Mouse (Mus musculus) gastrocnemius, adult 18-20 months (tissue): ENCODE results near the gene Vps18. TPM values are rescaled to one million over a fixed set of nuclear protein-coding genes. Genes with fewer than 3 reads are reported as not detected.

ENCODE experiments used
- DNase-seq: peaks from one replicate; pipeline ENCODE4 v3.0.0; 2021; ENCODE audit warnings: low spot score
- long read RNA-seq, 2 experiments: library from polyadenylated mRNA; stranded (forward); transcript quantifications; one replicate each; pipeline ENCODE4 v2.0.0; 2021
- total RNA-seq, 2 experiments: library from RNA; stranded (reverse); gene quantifications; 2 replicates each; pipeline ENCODE4 v1.2.3; 2021

The Vps18 gene
- total RNA-seq, result 10 to 100 TPM; 10.1 to 10.2 TPM
- long read RNA-seq, experiment 1, full-length matches to known transcripts, result 18 of 26 reads
- long read RNA-seq, experiment 1, partial matches to known transcripts, result 8 of 26 reads
- long read RNA-seq, experiment 1, other reads (novel, unspliced or antisense), result 0 of 26 reads
- long read RNA-seq, experiment 2, full-length matches to known transcripts, result 13 of 20 reads
- long read RNA-seq, experiment 2, partial matches to known transcripts, result 7 of 20 reads
- long read RNA-seq, experiment 2, other reads (novel, unspliced or antisense), result 0 of 20 reads

DNA sequence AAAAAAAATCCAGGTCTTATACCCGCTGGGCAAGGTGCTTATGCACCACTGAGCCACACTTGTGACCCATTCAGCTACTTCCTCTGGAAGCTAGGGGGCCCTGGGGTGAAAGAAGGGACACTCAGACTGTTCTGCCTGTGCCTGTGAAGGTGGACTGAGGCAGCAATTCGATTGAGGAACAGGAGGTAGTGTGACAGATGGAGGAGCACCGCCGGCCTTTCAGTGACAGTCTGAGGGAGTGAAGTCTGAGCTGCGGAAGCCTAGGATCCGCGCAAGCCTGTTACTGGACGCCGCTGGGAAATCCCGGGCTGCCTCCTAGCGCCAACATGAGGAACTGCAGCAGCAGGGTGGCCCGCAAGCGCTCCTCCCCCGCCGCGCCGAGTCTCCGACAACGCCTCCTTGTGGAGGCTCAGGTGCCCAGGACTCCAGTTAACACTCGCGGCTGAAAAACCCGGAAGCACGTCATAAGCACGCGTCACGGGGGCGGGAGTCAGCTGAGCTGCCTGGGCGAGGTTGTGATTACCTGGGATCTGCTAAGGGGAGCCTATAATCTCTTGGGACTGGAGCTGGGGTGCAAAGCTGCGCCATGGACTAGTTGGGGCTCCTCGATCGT lies at the start of gene Vps18:
TSS of gene Vps18 (plus strand) at position 471 of the 613 bp plus-strand sequence.
- DNase-seq, result peak; percentile 98

DNA sequence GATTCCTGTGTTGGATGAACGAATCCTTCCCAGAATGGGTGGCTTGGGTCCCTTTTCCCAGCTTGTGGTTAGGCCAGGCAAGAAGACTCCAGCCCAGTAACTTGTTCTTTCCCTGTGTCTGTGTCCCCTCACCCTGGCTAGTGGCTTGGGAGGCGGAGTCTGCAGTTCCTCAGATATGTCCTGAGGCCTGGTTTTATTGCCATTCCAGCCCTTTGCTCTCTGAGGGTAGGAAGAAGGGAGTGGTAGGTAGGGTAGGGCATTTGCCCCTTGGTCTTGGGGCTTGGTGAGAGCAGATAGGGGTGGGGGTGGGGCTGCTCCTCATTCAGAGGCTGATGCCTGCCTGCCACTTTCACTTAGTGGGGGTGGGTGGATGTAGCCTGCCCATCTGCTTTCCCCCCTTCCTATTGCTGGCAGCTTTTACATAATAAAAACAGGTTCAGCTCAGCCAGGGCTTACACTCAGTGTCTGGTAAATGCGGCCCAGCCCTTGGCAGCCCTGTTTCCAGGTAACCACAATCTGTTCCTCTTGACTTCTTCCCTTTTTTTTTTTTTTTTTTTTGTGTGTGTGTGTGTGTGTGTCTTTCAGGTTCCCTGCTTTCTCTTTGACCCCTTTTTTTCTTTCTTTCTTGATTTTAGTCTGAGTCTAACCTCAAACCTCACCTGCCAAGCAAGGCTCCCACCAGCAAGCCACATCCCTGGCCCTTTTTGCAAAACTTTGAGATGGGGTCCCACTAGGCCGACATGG lies 48.3 kb upstream of the Vps18 start:
- DNase-seq, result no peak

DNA sequence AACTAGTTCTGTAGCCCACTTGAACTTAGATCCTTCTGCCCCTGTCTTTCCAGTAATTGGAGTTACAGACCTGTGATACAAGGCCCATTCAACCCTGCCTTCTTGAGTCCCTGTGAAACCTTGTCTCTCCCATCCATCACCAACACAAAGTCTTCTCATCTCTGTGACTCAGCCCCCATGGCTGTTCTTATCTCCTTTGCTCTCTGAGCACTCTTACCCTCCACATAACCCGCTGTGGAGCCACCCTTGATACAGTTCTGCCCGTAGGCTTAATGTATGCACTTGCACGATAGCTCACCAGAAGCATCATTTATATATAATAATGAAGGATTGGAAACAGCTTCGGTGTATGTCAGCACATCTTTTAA lies 47.7 kb upstream of the Vps18 start:
- DNase-seq, result no peak

DNA sequence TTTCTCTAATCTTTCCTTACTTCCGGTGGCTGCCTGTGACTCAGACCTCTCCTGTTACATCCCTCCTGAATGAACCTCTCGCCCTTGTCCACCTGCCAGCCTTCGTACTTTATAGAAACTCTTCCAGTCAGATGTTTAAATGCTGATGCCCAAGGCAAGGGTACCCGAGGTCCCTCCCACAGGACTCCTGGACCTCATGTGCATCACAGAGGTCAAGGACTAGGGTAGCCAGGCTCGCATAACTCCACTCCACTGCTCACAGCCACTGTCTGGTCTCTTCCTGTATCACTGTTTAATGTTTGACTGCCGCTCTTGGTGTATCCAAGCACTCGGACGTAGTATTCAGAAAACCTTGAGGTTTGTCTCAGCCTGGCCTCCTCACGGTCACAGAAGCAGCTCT lies 46.0 kb upstream of the Vps18 start:
- DNase-seq, result no peak

DNA sequence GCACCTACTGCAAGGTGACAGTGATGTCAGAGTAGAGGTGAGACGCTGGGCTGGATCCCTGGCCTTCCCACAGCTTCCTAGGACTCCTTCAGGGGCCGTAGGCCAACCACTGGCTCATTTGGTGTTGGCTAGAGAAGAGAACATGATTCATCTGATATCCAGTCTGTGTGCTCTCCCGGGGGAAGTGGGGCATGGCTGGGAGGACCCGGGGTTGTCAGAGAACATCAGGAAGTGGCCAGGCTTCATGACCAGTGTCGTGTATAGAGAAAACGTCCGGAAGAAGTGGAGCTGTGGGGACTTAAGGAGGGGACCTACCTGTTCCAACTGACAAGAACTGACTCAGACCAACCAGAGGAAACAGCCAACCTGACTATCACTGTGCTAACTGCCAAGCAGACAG lies 43.3 kb upstream of the Vps18 start:
- no peak for DNase-seq

DNA sequence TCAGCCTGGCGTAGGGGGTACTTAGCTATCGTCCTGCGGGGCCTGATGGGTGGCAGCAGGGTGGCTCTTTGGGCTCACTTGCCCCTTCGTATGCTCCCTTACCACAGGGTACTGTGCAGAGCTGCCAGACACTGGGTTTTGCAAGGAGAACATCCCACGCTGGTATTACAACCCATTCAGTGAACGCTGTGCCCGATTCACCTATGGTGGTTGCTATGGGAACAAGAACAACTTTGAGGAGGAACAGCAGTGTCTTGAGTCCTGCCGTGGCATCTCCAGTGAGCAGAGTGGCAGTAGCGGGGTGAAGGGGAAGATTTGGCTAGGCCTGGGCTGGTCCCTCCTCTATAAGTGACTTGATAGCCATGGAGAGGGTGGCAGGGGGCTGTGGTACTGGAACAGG lies 40.6 kb upstream of the Vps18 start:
- DNase-seq, result no peak

DNA sequence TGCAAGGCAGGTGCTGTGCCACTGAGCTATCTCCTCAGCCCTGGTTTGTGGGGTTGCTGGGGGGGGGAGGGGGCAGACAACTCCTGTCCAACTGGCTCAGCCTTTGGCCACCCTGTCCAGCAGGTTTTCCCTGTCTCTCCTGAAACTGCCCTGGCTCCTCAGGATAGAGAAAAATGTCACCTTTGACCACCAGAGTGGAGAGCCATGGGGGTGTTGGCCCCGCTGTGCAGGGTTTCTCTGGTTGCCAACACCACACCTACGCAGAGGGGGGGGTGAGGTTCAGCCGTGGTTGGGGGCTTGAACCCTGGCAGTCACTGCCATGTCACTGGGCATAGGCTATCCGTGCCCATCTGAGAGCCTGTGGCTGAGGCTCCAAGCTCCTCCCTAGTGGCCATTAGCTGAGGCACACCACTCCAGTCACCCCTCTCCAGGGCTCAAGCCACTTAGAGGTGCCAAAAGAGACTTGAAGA lies 38.9 kb upstream of the Vps18 start:
- DNase-seq, result no peak

DNA sequence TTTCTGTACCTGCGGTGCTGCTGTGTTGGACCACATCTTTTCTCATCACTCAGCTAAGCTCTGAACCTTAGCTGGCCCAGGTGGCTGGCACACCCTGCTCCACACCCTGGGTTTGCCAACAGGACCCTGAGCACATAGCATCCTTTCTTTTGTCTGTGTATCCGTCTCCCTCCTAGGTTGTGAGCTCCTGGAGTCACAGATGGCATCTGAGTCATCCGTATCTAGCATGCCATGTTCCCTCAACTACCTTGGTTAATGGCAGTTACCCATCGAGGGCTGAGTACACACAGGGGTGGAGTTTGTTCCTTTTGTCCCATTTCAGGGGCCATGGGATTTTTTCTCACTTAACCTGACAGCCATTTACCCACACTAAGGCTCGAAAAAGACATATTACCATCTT lies 38.2 kb upstream of the Vps18 start:
- no peak for DNase-seq

DNA sequence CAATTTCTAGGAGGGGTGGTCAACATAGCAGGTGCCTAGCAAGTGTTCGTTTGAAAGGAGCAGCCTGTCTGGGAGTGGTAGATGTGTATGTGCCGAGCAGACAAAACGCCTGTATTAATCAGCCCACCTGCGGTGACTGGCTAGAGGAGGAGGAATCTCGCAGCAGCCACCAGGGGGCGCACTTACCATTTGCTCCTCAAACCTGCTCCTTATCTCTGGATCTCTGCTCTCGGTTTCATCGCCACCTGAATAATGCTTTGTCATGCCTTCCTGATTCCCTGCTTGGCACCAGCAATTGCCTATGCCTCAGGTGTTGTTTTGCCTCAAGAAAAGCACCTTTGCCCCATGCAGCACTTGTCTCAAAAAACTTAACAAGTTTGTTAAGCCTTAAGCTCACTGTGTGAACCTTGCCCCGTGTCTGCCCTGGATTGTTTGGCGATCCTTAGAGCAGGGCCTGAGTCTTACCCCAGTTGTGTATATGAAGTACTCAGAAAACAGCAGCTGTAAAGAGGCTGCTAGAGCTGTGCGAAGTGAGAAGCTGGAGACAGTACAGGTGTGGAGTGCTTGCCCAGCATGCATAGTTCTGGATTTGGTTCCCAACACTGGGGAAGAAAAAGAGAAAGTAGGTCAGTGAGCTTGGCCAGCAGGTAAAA lies 37.6 kb upstream of the Vps18 start:
- peak; percentile 82 for DNase-seq

DNA sequence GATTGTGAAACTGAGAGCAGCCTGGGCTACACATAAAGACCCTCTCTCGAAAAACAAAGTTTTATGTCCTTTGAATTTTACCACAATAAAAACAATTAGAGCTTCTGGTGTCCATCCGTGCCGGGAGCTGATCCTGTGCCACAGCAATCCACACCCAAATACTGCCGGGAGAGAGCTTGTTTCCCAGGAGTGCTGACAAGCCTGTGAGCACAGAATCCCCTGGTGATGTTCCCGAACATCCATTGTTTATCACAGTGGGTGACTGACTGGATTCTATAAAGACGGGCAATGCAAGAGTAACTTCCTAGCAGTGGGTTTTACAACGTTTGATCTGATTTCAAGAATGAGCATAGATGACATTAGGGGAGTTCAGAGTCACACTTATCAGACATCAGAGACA lies 33.6 kb upstream of the Vps18 start:
- no peak for DNase-seq

DNA sequence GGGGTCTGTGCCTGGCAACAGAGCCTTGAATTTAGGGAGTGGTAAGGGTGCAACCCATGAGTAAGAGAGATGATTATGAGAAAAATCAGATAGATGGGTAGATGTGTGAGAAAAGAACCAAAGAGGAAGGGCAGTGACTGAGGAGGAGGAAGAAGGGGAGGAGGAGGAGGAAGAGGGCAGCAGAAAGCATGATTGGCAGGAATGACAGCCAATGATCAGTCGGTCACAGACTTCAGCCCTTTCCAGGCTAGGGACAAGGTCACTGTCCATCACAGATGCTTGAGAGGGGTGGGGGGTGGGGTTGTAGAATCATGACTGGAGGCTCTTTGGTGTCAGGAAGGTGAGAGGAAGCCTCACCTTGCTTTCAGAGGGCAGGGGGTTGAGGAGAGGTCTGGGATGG lies 28.0 kb upstream of the Vps18 start:
- no peak for DNase-seq

DNA sequence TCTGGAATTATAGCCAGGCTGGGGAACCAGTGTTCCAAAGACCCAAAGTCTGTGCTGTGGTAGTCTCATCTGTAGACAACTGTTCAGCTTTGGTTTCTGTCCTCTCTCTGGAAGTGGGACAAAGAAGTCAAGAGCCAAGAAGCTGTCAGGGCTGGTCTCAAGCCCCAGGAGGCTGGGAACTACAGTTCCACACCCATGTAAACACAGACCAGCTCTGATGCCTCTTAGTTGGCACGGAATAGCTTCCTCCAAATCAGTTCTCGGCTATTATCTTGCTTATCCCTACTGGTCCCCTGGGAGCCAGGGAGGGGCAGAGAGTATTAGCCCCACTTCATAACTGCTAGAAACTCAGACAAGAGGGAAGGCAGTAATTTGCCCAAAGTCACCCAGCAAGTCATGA lies 27.2 kb upstream of the Vps18 start:
- no peak for DNase-seq

DNA sequence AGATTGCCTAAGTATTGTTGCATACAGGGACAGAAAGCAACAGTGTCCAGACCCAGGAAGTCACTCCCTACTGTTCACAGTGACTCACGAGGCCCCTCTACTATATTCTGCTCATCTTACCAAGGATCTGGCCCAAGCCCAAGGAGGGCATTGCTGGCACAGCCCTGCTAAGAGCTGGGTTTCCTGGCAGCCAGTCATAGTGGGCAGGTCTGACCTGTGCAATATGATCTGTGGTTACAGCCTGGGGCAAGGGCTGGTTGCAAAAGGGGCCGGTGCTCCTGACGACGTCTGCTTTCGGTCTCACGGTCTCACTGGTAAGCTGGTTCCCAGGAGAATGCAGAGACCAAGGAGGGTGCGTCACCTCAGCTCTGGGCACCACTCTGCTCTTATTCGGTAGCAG lies 25.6 kb upstream of the Vps18 start:
- peak; percentile 88 for DNase-seq

DNA sequence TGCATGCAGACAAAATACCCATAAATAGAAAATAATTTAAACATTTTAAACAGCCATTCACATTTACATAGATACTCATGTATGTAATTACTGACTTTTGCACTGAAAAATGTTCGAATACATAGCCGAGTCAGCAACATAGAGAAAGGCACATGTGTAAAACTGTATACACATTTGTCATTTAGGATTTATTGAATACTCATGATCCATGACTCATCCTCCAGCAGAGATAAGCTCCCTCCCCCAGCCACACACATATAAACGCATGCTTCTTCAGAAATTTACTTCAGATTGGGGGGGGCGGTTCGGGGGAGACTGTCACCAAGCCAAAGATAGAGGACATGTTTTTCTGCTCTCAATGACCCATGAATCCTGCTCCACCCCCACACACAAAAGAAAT lies 24.7 kb upstream of the Vps18 start:
- DNase-seq, result no peak

DNA sequence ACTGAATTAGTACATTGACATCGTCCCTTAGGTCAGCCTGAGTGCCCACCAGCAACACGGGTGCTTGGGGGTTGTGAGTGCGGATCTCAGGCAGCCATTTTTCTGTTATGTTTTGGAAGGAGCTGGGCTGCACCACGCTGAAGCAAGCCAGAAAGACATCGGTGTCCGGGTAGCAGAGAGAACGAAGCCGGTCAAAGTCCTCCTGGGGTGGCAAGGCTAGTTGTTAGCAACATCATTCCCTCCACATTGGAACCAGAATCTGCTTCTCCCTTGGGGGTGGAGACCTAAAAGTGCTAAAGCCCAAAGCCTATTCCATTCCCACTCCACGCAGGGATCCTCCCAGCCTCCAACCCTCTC lies 18.3 kb upstream of the Vps18 start:
- no peak for DNase-seq

DNA sequence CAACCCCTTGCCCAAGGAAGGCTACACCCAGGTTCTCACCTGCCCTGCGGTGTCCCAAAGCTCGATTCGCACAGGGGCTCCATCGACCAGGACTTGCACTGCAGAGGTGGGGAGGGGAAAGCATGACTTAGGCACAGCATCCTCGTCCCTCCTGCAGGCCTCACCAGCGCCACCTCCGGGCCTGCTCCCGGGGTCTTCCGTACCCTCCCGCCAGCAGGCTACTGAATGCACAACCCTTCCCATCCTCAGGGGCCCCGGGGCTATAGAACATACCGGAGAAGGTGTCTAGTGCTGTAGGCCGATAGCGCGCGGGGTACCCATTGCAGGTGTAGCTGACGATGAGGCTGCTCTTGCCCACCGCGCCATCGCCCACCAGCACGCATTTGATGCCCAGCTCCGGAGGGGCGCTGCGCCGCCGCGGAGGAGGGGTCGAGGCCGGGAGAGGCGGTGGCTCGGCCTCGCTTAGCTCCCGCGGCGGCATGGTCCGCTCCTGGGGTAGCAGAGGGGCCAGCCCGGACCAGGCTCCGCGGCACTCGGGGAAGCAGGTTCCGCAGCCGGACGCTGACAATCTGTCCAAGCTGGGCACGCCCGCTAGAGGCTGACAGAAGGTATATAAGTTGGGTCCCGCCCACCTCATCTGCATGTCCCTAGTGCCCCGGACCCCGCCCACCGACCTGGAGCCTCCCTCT lies 17.8 kb upstream of the Vps18 start, which contains the start of gene Rhov:
TSS of gene Rhov (minus strand) at position 630 of the 689 bp plus-strand sequence.
- no peak for DNase-seq

DNA sequence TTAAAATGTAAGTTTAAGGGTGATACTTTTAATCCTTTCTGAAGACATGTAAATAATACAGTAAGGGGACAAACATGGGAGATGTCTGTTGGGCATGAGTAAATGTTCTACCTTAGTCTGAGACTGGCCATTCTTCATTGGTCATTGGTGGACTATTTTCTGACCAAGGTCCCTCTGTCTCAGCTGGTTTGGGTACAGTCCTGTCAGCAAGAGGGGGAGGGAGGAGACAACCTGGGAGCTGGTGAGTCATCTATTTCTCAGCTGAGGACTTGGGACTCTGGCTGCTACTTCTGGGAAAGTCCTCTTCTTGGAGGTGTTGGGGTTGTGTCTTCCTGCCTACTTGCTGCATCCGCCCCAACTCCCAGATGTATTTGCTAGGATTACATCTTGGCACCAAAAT lies 14.4 kb upstream of the Vps18 start:
- DNase-seq, result no peak

DNA sequence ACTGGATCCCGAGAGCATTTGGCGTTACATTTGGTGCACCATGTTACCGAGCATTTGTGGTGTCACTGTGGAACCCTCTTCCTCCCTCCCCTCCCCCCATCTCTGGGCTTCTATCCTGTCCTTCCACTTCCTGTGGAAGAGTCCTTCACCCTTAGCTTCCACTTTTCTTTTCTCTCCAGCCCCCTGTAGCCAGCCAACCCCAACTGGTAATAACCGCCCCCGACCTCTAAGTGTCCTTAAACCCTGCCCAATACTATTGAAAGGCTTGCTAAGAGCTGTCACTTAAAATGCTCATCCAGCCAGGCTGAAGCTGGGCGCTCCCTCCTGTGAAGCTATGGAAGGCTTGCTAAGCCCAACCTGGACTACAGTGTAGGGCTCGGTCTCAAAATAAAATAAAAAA lies 11.6 kb upstream of the Vps18 start:
- no peak for DNase-seq

DNA sequence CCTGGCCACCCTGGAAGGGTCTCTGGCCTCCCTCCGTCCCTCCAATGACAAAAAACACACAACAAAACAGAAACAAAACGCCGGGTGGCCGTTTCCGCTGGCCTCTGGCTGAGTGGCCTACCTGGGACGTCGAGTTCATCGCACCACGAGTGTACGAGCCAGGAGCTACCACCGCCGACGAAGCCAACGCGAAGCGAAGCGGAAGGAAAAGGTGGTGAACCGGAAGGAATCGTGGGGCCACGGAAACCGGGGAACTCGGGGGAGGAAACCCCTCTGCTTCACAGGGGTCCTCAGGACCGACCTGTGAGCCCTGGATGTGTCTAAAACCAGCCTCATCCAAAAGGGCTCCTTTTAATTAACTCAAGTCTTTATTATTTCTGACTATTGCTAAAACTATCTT lies 10.7 kb upstream of the Vps18 start:
- DNase-seq, result no peak

DNA sequence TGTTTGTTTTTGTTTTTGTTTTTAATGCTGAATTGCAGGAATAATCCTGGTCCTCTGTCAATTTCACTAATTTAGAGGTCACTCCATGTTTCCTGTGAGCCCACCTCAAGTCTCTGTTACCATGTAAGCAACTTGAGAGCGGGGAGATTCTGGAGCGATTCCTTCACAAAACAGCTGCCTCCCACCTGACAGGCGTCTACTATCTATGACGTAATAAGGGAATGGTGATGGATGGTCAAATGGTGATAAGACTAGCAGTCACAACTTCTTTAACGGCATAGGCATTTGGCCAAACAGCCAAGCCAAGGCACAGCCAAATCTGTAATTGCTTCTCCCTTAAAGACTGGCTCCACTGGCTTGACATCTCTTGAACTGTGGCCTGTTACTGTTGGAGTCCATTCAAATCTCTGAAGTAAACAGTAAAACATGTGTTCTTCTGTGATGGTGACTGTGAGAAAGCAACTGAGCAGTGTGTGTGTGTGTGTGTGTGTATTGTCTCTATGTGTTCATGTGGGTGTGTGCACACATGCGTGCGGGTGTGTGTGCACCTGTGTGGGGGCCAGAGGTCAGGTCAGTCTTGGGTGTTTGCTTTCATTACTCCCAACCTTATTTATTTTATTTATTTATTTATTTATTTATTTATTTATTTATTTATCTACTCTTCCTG lies 6.5 kb upstream of the Vps18 start:
- DNase-seq, result no peak

DNA sequence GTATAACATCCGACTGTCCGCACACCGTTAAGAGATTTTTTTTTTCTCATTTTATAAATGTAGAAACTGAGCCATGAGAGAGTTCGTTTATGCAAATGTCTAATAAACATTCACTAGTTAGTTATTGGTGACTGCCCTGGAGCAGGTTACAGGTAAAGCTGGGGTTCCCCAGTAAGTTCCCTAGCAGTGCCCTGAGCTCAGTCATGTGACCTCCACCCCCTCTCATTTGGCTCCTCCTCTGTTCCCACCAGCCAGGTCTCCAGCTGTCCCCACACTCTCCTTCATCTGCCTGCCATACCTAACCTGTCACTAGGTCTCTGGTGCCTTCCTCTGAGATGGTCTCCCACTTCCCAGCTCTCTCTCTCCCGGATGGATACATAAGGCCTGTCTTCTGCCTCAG lies 1.2 kb upstream of the Vps18 start:
- no peak for DNase-seq
